Mouse (Mus musculus) lung, adult 2 months (tissue): ENCODE measurements around the gene Bglap2.

Source experiments
- CTCF ChIP-seq: fragments of 200-500 bp; IDR thresholded peaks from 2 replicates; pipeline ENCODE4 v1.5.1; 2011; ENCODE audit warnings: mild to moderate bottlenecking, low read length, control low read depth; ENCODE audit not compliant: insufficient read depth
- POLR2A ChIP-seq: fragments of 200-500 bp; IDR thresholded peaks from 2 replicates; pipeline ENCODE4 v1.6.1; 2011; ENCODE audit warnings: low read depth, mild to moderate bottlenecking, control low read depth, low read length, borderline replicate concordance; ENCODE audit errors: extremely low read depth

DNA sequence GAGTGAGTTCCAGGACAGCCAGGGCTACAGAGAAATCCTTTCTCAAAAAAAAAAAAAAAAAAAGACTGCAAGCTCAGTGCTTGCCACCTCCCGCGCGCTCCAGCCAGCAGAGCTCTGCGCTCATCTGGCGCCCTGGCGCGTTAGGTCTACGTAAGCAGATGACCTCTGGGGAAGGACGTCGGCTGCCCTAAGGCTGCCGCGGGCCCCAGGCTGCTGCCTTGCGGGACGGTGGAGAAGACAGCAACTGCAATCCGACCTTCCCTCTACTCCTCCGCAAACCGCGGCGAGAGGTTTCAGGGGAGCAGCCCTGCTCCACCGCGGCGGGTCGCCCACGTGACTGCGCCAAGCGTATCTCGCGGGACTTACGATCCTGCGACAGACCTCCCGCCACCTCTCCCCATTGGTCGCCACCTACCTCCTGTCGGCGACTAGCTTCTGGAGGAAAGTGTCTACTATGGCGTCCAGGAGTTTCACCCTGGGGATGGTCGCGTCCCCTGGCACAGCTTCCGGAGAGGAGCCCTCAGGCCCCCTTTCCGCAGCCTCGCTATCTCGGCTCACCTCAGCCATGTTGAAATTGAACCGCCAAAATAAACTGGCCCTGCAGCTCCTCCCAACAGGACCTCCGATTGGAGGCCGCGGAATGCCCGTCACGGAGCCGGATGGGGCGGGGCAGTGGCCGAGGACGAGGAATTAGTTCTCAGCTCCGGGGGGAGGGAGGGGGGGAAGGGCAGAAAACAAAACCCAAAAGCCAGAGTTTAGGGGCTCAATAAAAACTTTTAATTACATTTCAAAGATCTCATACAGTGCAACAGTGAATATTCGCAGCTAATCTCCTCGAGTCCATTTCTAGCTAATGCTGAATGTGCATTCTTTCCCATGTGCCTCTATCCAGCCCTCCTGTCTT lies 31.5 kb upstream of the Bglap2 start, which contains the start of gene Pmf1:
- no peak for TF ChIP-seq CTCF
- TF ChIP-seq POLR2A = peak; percentile 95
